Mouse (Mus musculus) lung, postnatal 36 days (tissue): ENCODE data around the gene Pfkfb4.

Source experiments
- DNase-seq: peaks from one replicate; pipeline ENCODE4 v3.0.0; 2022; ENCODE audit warnings: mixed read lengths

Pfkfb4 gene

GRCm38 (mm10) chr9:108991428-108992084 is at the start of gene Pfkfb4:
Pfkfb4 (plus strand) TSS chr9:108991778.
- peak; percentile 100 for DNase-seq

- no peak for DNase-seq
Measured at GRCm38 (mm10) chr9:108945111-108945510, 46.5 kb upstream of the Pfkfb4 start.

GRCm38 (mm10) chr9:108945608-108946007 is 46.0 kb upstream of the Pfkfb4 start:
- DNase-seq: no peak

- DNase-seq: peak; percentile 45
Measured at GRCm38 (mm10) chr9:108949231-108949966, 42.2 kb upstream of the Pfkfb4 start.

GRCm38 (mm10) chr9:108949967-108950728 is 41.4 kb upstream of the Pfkfb4 start:
- no peak for DNase-seq

GRCm38 (mm10) chr9:108953081-108953636 is 38.4 kb upstream of the Pfkfb4 start, which contains the start of gene Col7a1:
Col7a1 (plus strand) TSS chr9:108953586.
- DNase-seq: peak; percentile 13

- DNase-seq: no peak
Measured at GRCm38 (mm10) chr9:108955241-108955640, 36.3 kb upstream of the Pfkfb4 start.

GRCm38 (mm10) chr9:108955846-108956245 is 35.7 kb upstream of the Pfkfb4 start:
- no peak for DNase-seq

- DNase-seq: no peak
Measured at GRCm38 (mm10) chr9:108963577-108963976, 28.0 kb upstream of the Pfkfb4 start.

- no peak for DNase-seq
Measured at GRCm38 (mm10) chr9:108964338-108964737, 27.2 kb upstream of the Pfkfb4 start.

- no peak for DNase-seq
Measured at GRCm38 (mm10) chr9:108970623-108971022, 21.0 kb upstream of the Pfkfb4 start.

- no peak for DNase-seq
Measured at GRCm38 (mm10) chr9:108976483-108976882, 15.1 kb upstream of the Pfkfb4 start.

GRCm38 (mm10) chr9:108977966-108978365 is 13.6 kb upstream of the Pfkfb4 start:
- DNase-seq: no peak

- DNase-seq: no peak
Measured at GRCm38 (mm10) chr9:108982498-108982897, 9.1 kb upstream of the Pfkfb4 start.

- DNase-seq: no peak
Measured at GRCm38 (mm10) chr9:108983209-108983608, 8.4 kb upstream of the Pfkfb4 start.

- no peak for DNase-seq
Measured at GRCm38 (mm10) chr9:108985710-108986109, 5.9 kb upstream of the Pfkfb4 start, which contains the start of gene Ucn2. Ucn2 (plus strand) TSS chr9:108986010.

GRCm38 (mm10) chr9:108987704-108988350 is 3.8 kb upstream of the Pfkfb4 start:
- peak; percentile 70 for DNase-seq

- peak; percentile 26 for DNase-seq
Measured at GRCm38 (mm10) chr9:108989802-108990461, 1.6 kb upstream of the Pfkfb4 start.

GRCm38 (mm10) chr9:108990462-108990820 is 1.1 kb upstream of the Pfkfb4 start:
- DNase-seq: no peak

- peak; percentile 57 for DNase-seq
Measured at GRCm38 (mm10) chr9:108992085-108992469, 499 bp downstream of the Pfkfb4 start.

GRCm38 (mm10) chr9:108992620-108993361 is 1.2 kb downstream of the Pfkfb4 start:
- peak; percentile 40 for DNase-seq
